Mouse (Mus musculus) lung, embryonic 14.5 days (tissue): Measurements from ENCODE around the gene Asap2. TPM values are rescaled to one million over a fixed set of nuclear protein-coding genes. Genes with fewer than 3 reads are reported as not detected.

Source experiments
- ATAC-seq: fragments of 200-750 bp; cut with Nextera tagmentation; 2 replicates; pipeline ENCODE4 v1.8.0; 2017; ENCODE audit warnings: mild to moderate bottlenecking, moderate TSS enrichment, moderate library complexity; ENCODE audit not compliant: insufficient read depth
- DNase-seq: peaks from one replicate; pipeline ENCODE4 v3.0.0-alpha.2; 2015
- H3K27ac ChIP-seq: fragments of 300-500 bp; sonication (generic); 2 replicates; pipeline ENCODE4 v1.5.1; 2014; ENCODE audit warnings: low read depth, mild to moderate bottlenecking, moderate library complexity
- H3K27me3 ChIP-seq: fragments of 300-500 bp; sonication (generic); 2 replicates; pipeline ENCODE4 v1.6.1; 2014; ENCODE audit warnings: low read length, control low read depth; ENCODE audit not compliant: insufficient read depth
- H3K36me3 ChIP-seq: fragments of 300-500 bp; sonication (generic); 2 replicates; pipeline ENCODE4 v1.6.1; 2014; ENCODE audit warnings: control low read depth; ENCODE audit not compliant: insufficient read depth
- H3K4me1 ChIP-seq: fragments of 300-500 bp; sonication (generic); 2 replicates; pipeline ENCODE4 v1.6.1; 2014; ENCODE audit warnings: antibody characterized with exemption, control low read depth; ENCODE audit not compliant: insufficient read depth
- H3K4me2 ChIP-seq: fragments of 300-500 bp; sonication (generic); 2 replicates; pipeline ENCODE4 v1.6.1; 2014; ENCODE audit warnings: mild to moderate bottlenecking
- H3K4me3 ChIP-seq: fragments of 300-500 bp; sonication (generic); 2 replicates; pipeline ENCODE4 v1.5.1; 2014; ENCODE audit warnings: low read depth, low read length
- H3K9ac ChIP-seq: fragments of 300-500 bp; sonication (generic); 2 replicates; pipeline ENCODE4 v1.6.1; 2014
- H3K9me3 ChIP-seq: fragments of 300-500 bp; sonication (generic); 2 replicates; pipeline ENCODE4 v1.6.1; 2016; ENCODE audit warnings: low read depth, low read length, control low read depth
- CTCF ChIP-seq: IDR thresholded peaks from 2 replicates; pipeline ENCODE4 v1.5.1; 2016; ENCODE audit warnings: antibody characterized with exemption, low read depth
- whole genome bisulfite sequencing: fragments of 180-500 bp; shearing (Covaris S2); extraction: QIAGEN DNeasy Blood & Tissue Kit; methylation state at CpG from one replicate; pipeline ENCODE4 v1.1.7; 2014; 5-methylcytosine and 5-hydroxymethylcytosine counted together
- polyA plus RNA-seq: library from polyadenylated mRNA; unstranded; fragments of >200 nt; fragmentation: Nextera tagmentation; extraction: Ambion mirVana; gene quantifications from 2 replicates; pipeline ENCODE4 v1.2.1, GENCODE M21; 2014

The Asap2 gene
- polyA plus RNA-seq, 1 experiment from 2014 or later = 13.8 TPM

- Histone ChIP-seq H3K27me3 (no peaks in the 10 kb centered on the region), H3K36me3 (peaks cover 13% of the 10 kb centered on the region), H3K4me1 (peaks cover 11% of the 10 kb centered on the region; the same call in 1 of the 2 replicates), H3K27ac (no peak overlapping the region), H3K9me3 (no peaks in the 10 kb centered on the region), H3K4me2 (no peak overlapping the region), H3K4me3 (no peak overlapping the region), H3K9ac (no peak overlapping the region)
- no peak for TF ChIP-seq CTCF
- ATAC-seq (no peak), DNase-seq (no peak)
- WGBS = 65% methylated on average over 4 of the region's 4 CpGs
Measured at GRCm38 (mm10) chr12:21167741-21168140, 177.5 kb downstream of the Asap2 start.

DNA sequence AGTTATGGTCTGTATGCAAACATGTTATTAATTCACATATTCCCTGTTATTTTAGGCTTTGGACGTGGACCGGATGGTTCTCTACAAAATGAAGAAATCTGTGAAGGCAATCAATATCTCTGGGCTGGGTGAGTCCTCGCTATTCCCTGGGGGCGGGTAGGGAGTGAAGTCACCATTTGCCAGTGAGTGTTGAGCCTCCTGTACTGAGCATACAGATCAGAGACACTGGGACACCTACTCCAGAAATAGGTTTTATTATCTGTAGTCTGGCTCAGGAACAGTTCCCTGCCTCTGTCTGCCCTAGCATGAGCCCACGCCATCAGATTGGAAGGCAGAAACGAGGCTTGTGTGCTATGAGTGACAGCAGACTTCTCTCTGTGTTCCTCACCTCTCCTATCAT, 177.9 kb downstream of the Asap2 start:
- no peaks in the 10 kb centered on the region for H3K27me3 ChIP-seq
- peaks cover 13% of the 10 kb centered on the region for H3K36me3 ChIP-seq
- DNase-seq (no peak), ATAC-seq (no peak)
- 84% methylated on average over 6 of the region's 6 CpGs for WGBS
- no peak overlapping the region for H3K4me3 ChIP-seq
- H3K9ac ChIP-seq = no peak overlapping the region
- H3K4me2 ChIP-seq = no peak overlapping the region
- H3K4me1 ChIP-seq = peaks cover 11% of the 10 kb centered on the region; the same call in 1 of the 2 replicates
- no peak for TF ChIP-seq CTCF
- H3K9me3 ChIP-seq = no peaks in the 10 kb centered on the region
- H3K27ac ChIP-seq = no peak overlapping the region

- peaks cover 9% of the 10 kb centered on the region; the same call in 1 of the 2 replicates for H3K4me1 ChIP-seq
- 52% methylated on average over 11 of the region's 11 CpGs for WGBS
- DNase-seq (no peak), ATAC-seq (no peak)
- H3K9me3 ChIP-seq = no peaks in the 10 kb centered on the region
- TF ChIP-seq CTCF = no peak
- H3K9ac ChIP-seq = no peak overlapping the region
- H3K36me3 ChIP-seq = peaks cover 13% of the 10 kb centered on the region
- no peak overlapping the region for H3K27ac ChIP-seq
- no peaks in the 10 kb centered on the region for H3K27me3 ChIP-seq
- H3K4me3 ChIP-seq = no peak overlapping the region
- H3K4me2 ChIP-seq = no peak overlapping the region
Measured at GRCm38 (mm10) chr12:21171776-21172490, 181.7 kb downstream of the Asap2 start.

DNA sequence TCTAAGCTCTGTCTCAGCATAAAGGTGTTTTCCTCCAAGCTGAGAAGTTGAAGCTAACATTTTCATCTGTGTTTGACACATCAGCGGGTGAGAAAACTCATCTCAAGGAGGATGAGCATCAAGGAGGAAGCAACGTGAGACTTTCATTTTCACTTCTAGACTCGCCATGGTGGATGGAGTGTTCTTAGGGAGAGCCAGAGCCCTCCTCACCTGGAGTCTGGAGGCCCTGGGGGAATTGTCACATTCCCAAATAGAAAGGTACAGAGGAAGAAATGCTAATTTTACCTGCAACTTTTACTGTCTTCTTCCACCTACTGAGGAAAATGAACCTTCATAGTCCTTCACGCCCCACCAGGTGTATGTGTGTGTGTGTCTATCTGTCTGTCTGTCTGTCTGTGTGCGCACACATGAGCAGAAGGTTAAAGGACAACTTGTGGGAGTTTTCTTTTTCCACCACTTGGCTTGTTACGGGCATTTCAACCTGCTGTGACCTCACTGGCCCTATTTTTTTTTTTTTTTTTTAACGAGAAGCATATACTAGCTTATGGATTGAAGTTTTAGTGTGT, 183.7 kb downstream of the Asap2 start:
- no peaks in the 10 kb centered on the region for H3K9me3 ChIP-seq
- TF ChIP-seq CTCF = no peak
- WGBS = 69% methylated on average over 7 of the region's 7 CpGs
- H3K4me1 ChIP-seq = no peaks in the 10 kb centered on the region
- peaks cover 11% of the 10 kb centered on the region for H3K36me3 ChIP-seq
- no peaks in the 10 kb centered on the region for H3K27me3 ChIP-seq
- DNase-seq = no peak
- no peak for ATAC-seq
- H3K9ac ChIP-seq = no peak overlapping the region
- H3K4me3 ChIP-seq = no peak overlapping the region
- H3K27ac ChIP-seq = no peak overlapping the region
- H3K4me2 ChIP-seq = no peak overlapping the region

- no peak for ATAC-seq
- TF ChIP-seq CTCF = no peak
- Histone ChIP-seq H3K4me3 (no peak overlapping the region), H3K9me3 (no peaks in the 10 kb centered on the region), H3K27me3 (no peaks in the 10 kb centered on the region), H3K36me3 (no peaks in the 10 kb centered on the region), H3K4me1 (no peaks in the 10 kb centered on the region), H3K27ac (no peak overlapping the region), H3K9ac (no peak overlapping the region), H3K4me2 (no peak overlapping the region)
- DNase-seq = no peak
- WGBS = 87% methylated on average over 5 of the region's 5 CpGs
Measured at GRCm38 (mm10) chr12:21176399-21176798, 186.1 kb downstream of the Asap2 start.

DNA sequence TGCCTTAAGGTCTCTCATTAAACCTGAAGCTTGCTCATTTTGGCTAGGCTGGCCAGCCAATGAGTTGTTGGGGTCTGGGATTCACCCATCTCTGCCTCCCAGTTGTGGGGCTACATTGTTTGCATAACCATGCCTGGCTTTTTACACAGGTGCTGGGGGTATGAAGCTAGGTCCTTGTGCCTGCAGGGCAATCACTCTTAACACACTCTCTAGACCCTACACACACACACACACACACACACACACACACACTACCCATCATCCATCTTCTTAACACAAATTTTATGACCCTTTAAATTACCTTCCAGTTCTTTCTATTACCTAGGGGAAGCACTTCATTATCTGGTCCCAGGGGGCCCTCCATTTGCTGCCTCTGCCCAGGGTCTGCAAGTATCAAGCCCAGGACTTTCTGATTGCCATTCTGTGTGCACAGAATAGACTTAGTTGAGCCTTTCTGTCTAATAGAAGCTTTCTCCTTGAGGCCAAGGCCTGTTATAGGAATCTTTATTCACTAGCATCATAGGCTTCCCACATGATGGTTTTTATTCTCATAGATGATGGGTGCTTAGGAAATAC, 187.0 kb downstream of the Asap2 start:
- no peaks in the 10 kb centered on the region for H3K9me3 ChIP-seq
- ATAC-seq (no peak), DNase-seq (no peak)
- H3K27ac ChIP-seq = no peak overlapping the region
- H3K9ac ChIP-seq = no peak overlapping the region
- H3K36me3 ChIP-seq = no peaks in the 10 kb centered on the region
- no peak for TF ChIP-seq CTCF
- no peaks in the 10 kb centered on the region for H3K4me1 ChIP-seq
- no peak overlapping the region for H3K4me2 ChIP-seq
- H3K4me3 ChIP-seq = no peak overlapping the region
- no peaks in the 10 kb centered on the region for H3K27me3 ChIP-seq

- WGBS = 78% methylated on average over 6 of the region's 6 CpGs
Measured at GRCm38 (mm10) chr12:21180091-21180490, 189.8 kb downstream of the Asap2 start.

More at GRCm38 (mm10) chr12:21180091-21180490, 189.8 kb downstream of the Asap2 start:
- Histone ChIP-seq H3K9me3 (no peaks in the 10 kb centered on the region), H3K9ac (no peak overlapping the region), H3K36me3 (no peaks in the 10 kb centered on the region), H3K4me3 (no peak overlapping the region), H3K27ac (no peak overlapping the region), H3K4me2 (no peak overlapping the region), H3K4me1 (no peaks in the 10 kb centered on the region), H3K27me3 (no peaks in the 10 kb centered on the region)
- no peak for ATAC-seq
- DNase-seq = no peak
- TF ChIP-seq CTCF = no peak
